Mouse (Mus musculus) testis, adult 2 months (tissue): ENCODE measurements around the gene Vamp1. TPM values are rescaled to one million over a fixed set of nuclear protein-coding genes. Genes with fewer than 3 reads are reported as not detected.

Source experiments
- H3K27ac ChIP-seq: fragments of 200-500 bp; 2 replicates; pipeline ENCODE4 v1.5.1; 2012; ENCODE audit warnings: low read depth, low read length; ENCODE audit not compliant: control insufficient read depth, insufficient read depth
- H3K27me3 ChIP-seq: fragments of 200-500 bp; 2 replicates; pipeline ENCODE4 v1.6.1; 2012; ENCODE audit warnings: mild to moderate bottlenecking, low read length, moderate library complexity; ENCODE audit not compliant: control insufficient read depth, insufficient read depth
- H3K36me3 ChIP-seq: fragments of 200-500 bp; 2 replicates; pipeline ENCODE4 v1.6.1; 2012; ENCODE audit warnings: mild to moderate bottlenecking, low read length; ENCODE audit not compliant: control insufficient read depth, insufficient read depth
- H3K4me1 ChIP-seq: fragments of 200-500 bp; 2 replicates; pipeline ENCODE4 v1.6.1; 2012; ENCODE audit warnings: low read length; ENCODE audit not compliant: control insufficient read depth, insufficient read depth
- H3K4me3 ChIP-seq: fragments of 200-500 bp; 2 replicates; pipeline ENCODE4 v1.5.1; 2012; ENCODE audit warnings: low read depth, mild to moderate bottlenecking, low read length, moderate library complexity, mixed read lengths; ENCODE audit not compliant: control insufficient read depth
- CTCF ChIP-seq: fragments of 200-500 bp; IDR thresholded peaks from 2 replicates; pipeline ENCODE4 v1.5.1; 2012; ENCODE audit warnings: low read depth, mild to moderate bottlenecking, inconsistent platforms, low read length, moderate library complexity; ENCODE audit not compliant: control insufficient read depth, insufficient read depth, insufficient replicate concordance
- POLR2A ChIP-seq: fragments of 200-500 bp; IDR thresholded peaks from 2 replicates; pipeline ENCODE4 v1.6.1; 2012; ENCODE audit warnings: low read depth, mild to moderate bottlenecking, inconsistent platforms, low read length, moderate library complexity; ENCODE audit not compliant: control insufficient read depth
- polyA plus RNA-seq: library from polyadenylated mRNA; depleted of rRNA; stranded (reverse); fragments of >200 nt; gene quantifications from 2 replicates; pipeline ENCODE4 v1.2.3, GENCODE M21; 2012

Vamp1 gene
- polyA plus RNA-seq, 1 experiment, result 11.3 TPM

DNA sequence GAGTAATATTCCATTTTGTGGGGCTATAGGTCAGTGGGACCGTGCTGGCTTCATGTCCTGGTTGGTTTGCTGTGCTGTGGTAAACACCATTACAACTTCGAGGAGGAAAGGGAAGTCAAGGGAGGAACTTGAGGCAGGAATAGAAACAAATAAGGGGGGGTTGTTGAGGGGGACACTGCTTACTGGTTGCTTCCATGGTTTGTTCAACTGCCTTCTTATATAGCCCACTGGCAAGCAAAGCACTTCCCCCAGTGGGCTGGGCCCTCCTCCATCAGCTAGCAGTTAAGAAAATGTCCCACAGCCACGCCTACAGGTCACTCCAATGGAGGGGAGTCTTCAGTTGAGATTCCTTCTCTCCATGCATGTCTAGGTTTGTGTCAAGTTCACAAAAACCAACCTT is 36.9 kb downstream of the Vamp1 start:
- H3K27ac ChIP-seq, result no peak overlapping the region
- H3K27me3 ChIP-seq, result no peaks in the 10 kb centered on the region
- no peaks in the 10 kb centered on the region for H3K4me1 ChIP-seq
- no peak overlapping the region for H3K4me3 ChIP-seq
- TF ChIP-seq CTCF (no peak), POLR2A (no peak)
- H3K36me3 ChIP-seq, result no peaks in the 10 kb centered on the region

DNA sequence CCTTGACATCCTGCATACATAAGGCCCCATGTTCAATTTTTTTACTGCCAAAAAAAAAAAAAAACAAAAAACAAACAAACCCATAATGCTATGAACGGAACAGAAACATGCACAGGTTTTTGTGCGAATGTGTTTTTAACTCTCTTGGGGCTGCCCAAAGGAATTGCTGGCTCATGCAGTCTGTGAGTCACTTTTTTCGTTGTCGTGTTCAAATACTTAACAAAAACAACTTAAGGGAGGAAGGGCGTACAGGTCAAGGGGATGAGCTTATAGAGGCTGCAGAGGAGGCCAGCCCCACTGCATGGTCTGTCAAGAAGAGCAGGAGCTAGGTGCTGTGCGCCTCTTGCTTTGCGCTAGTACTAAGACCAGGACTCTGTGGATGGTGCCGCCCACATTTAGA is 37.4 kb downstream of the Vamp1 start:
- H3K27ac ChIP-seq, result no peak overlapping the region

GRCm38 (mm10) chr6:125253863-125254715 is 38.7 kb downstream of the Vamp1 start:
- no peak overlapping the region for H3K27ac ChIP-seq
- no peaks in the 10 kb centered on the region for H3K36me3 ChIP-seq
- no peaks in the 10 kb centered on the region for H3K4me1 ChIP-seq
- TF ChIP-seq CTCF (no peak), POLR2A (no peak)
- no peaks in the 10 kb centered on the region for H3K27me3 ChIP-seq
- H3K4me3 ChIP-seq, result no peak overlapping the region

More for the DNA sequence above, 37.4 kb downstream of the Vamp1 start:
- Histone ChIP-seq H3K27me3 (no peaks in the 10 kb centered on the region), H3K36me3 (no peaks in the 10 kb centered on the region), H3K4me3 (no peak overlapping the region), H3K4me1 (no peaks in the 10 kb centered on the region)
- TF ChIP-seq POLR2A, result no peak
- no peak for TF ChIP-seq CTCF

- Histone ChIP-seq H3K4me3 (no peak overlapping the region), H3K27me3 (no peaks in the 10 kb centered on the region)
- TF ChIP-seq CTCF (no peak), POLR2A (no peak)
Measured at GRCm38 (mm10) chr6:125255516-125256044, 40.2 kb downstream of the Vamp1 start.

GRCm38 (mm10) chr6:125256222-125256966 is 41.0 kb downstream of the Vamp1 start:
- no peaks in the 10 kb centered on the region for H3K36me3 ChIP-seq
- no peaks in the 10 kb centered on the region for H3K4me1 ChIP-seq
- no peak overlapping the region for H3K4me3 ChIP-seq
- TF ChIP-seq POLR2A (no peak), CTCF (no peak)
- no peaks in the 10 kb centered on the region for H3K27me3 ChIP-seq
- H3K27ac ChIP-seq, result no peak overlapping the region

More at GRCm38 (mm10) chr6:125255516-125256044, 40.2 kb downstream of the Vamp1 start:
- Histone ChIP-seq H3K27ac (no peak overlapping the region), H3K36me3 (no peaks in the 10 kb centered on the region), H3K4me1 (no peaks in the 10 kb centered on the region)

GRCm38 (mm10) chr6:125260006-125260555 is 44.7 kb downstream of the Vamp1 start:
- TF ChIP-seq CTCF, result no peak
- TF ChIP-seq POLR2A, result no peak
- Histone ChIP-seq H3K4me1 (no peaks in the 10 kb centered on the region), H3K27me3 (no peaks in the 10 kb centered on the region), H3K36me3 (no peaks in the 10 kb centered on the region), H3K27ac (no peak overlapping the region), H3K4me3 (no peak overlapping the region)

GRCm38 (mm10) chr6:125264219-125264618 is 48.9 kb downstream of the Vamp1 start:
- TF ChIP-seq CTCF, result no peak
- TF ChIP-seq POLR2A, result no peak
- H3K27me3 ChIP-seq, result no peaks in the 10 kb centered on the region
- no peaks in the 10 kb centered on the region for H3K36me3 ChIP-seq
- H3K4me3 ChIP-seq, result no peak overlapping the region
- no peaks in the 10 kb centered on the region for H3K4me1 ChIP-seq
- H3K27ac ChIP-seq, result no peak overlapping the region
